Mouse (Mus musculus) hindbrain, embryonic 11.5 days (tissue): ENCODE data around the gene Rd3. TPM values are rescaled to one million over a fixed set of nuclear protein-coding genes. Genes with fewer than 3 reads are reported as not detected.

Source experiments
- ATAC-seq: fragments of 200-750 bp; cut with Nextera tagmentation; 2 replicates; pipeline ENCODE4 v1.8.0; 2017; ENCODE audit warnings: mild to moderate bottlenecking, moderate TSS enrichment, moderate library complexity; ENCODE audit not compliant: low FRiP score
- DNase-seq: peaks from one replicate; pipeline ENCODE4 v3.0.0-alpha.2; 2015; ENCODE audit warnings: low spot score
- H3K27ac ChIP-seq: fragments of 300-500 bp; sonication (generic); 2 replicates; pipeline ENCODE4 v1.5.1; 2014; ENCODE audit warnings: mild to moderate bottlenecking, low read depth, low read length
- H3K27me3 ChIP-seq: fragments of 300-500 bp; sonication (generic); 2 replicates; pipeline ENCODE4 v1.6.1; 2014; ENCODE audit warnings: mild to moderate bottlenecking, low read length, moderate library complexity, mixed read lengths; ENCODE audit not compliant: control insufficient read depth, insufficient read depth
- H3K36me3 ChIP-seq: fragments of 300-500 bp; sonication (generic); 2 replicates; pipeline ENCODE4 v1.6.1; 2014; ENCODE audit warnings: mild to moderate bottlenecking, low read length, moderate library complexity, mixed read lengths; ENCODE audit not compliant: control insufficient read depth, insufficient read depth
- H3K4me1 ChIP-seq: fragments of 300-500 bp; sonication (generic); replicated peaks from 2 replicates; pipeline ENCODE4 v1.6.1; 2014; ENCODE audit warnings: low read length, mixed read lengths; ENCODE audit not compliant: control insufficient read depth, insufficient read depth
- H3K4me2 ChIP-seq: fragments of 300-500 bp; sonication (generic); replicated peaks from 2 replicates; pipeline ENCODE4 v1.6.1; 2014; ENCODE audit warnings: mild to moderate bottlenecking, low read depth, low read length
- H3K4me3 ChIP-seq: fragments of 300-500 bp; sonication (generic); 2 replicates; pipeline ENCODE4 v1.5.1; 2014; ENCODE audit warnings: low read depth, low read length
- H3K9ac ChIP-seq: fragments of 300-500 bp; sonication (generic); 2 replicates; pipeline ENCODE4 v1.6.1; 2014; ENCODE audit warnings: low read depth, low read length
- H3K9me3 ChIP-seq: fragments of 300-500 bp; sonication (generic); 2 replicates; pipeline ENCODE4 v1.6.1; 2016; ENCODE audit warnings: low read length; ENCODE audit not compliant: control insufficient read depth
- WGBS: fragments of 180-500 bp; shearing (Covaris S2); extraction: QIAGEN DNeasy Blood & Tissue Kit; methylation state at CpG from one replicate; pipeline ENCODE4 v1.1.7; 2014; 5-methylcytosine and 5-hydroxymethylcytosine counted together
- polyA plus RNA-seq: library from polyadenylated mRNA; unstranded; fragments of >200 nt; fragmentation: Nextera tagmentation; extraction: Ambion mirVana; gene quantifications from 2 replicates; pipeline ENCODE4 v1.2.1, GENCODE M21; 2014

The Rd3 gene
- polyA plus RNA-seq, 1 experiment from 2014 or later = 3.8 TPM

GRCm38 (mm10) chr1:191945341-191945740 lies 31.8 kb upstream of the Rd3 start:
- ATAC-seq (no peak), DNase-seq (no peak)
- Histone ChIP-seq H3K9ac (no peak overlapping the region), H3K36me3 (no peaks in the 10 kb centered on the region), H3K27ac (no peak overlapping the region), H3K27me3 (no peaks in the 10 kb centered on the region), H3K4me2 (no peak overlapping the region), H3K9me3 (no peaks in the 10 kb centered on the region), H3K4me3 (no peak overlapping the region), H3K4me1 (no peaks in the 10 kb centered on the region)
- 93% methylated on average over 8 of the region's 8 CpGs for WGBS

GRCm38 (mm10) chr1:191945756-191946155 lies 31.4 kb upstream of the Rd3 start:
- Histone ChIP-seq H3K9me3 (no peaks in the 10 kb centered on the region), H3K27ac (no peak overlapping the region), H3K9ac (no peak overlapping the region), H3K4me1 (no peaks in the 10 kb centered on the region), H3K27me3 (no peaks in the 10 kb centered on the region), H3K4me2 (no peak overlapping the region), H3K36me3 (no peaks in the 10 kb centered on the region), H3K4me3 (no peak overlapping the region)
- no peak for DNase-seq
- WGBS = 87% methylated on average over 5 of the region's 5 CpGs
- ATAC-seq = no peak

- Histone ChIP-seq H3K4me3 (no peak overlapping the region), H3K4me1 (no peaks in the 10 kb centered on the region), H3K4me2 (no peak overlapping the region), H3K36me3 (no peaks in the 10 kb centered on the region), H3K9ac (no peak overlapping the region), H3K27ac (no peak overlapping the region), H3K27me3 (no peaks in the 10 kb centered on the region), H3K9me3 (no peaks in the 10 kb centered on the region)
- ATAC-seq (no peak), DNase-seq (no peak)
- 78% methylated on average over 7 of the region's 7 CpGs for WGBS
These were observed 30.9 kb upstream of the Rd3 start for GRCm38 (mm10) chr1:191946261-191946660.

- H3K4me1 ChIP-seq = no peaks in the 10 kb centered on the region
- no peak overlapping the region for H3K4me3 ChIP-seq
- ATAC-seq (no peak), DNase-seq (no peak)
- WGBS = 83% methylated on average over 2 of the region's 2 CpGs
- H3K9me3 ChIP-seq = no peaks in the 10 kb centered on the region
- H3K27me3 ChIP-seq = no peaks in the 10 kb centered on the region
- no peak overlapping the region for H3K4me2 ChIP-seq
- no peak overlapping the region for H3K9ac ChIP-seq
- no peak overlapping the region for H3K27ac ChIP-seq
- no peaks in the 10 kb centered on the region for H3K36me3 ChIP-seq
These were observed 30.3 kb upstream of the Rd3 start for GRCm38 (mm10) chr1:191946835-191947234.

GRCm38 (mm10) chr1:191947796-191948195 lies 29.4 kb upstream of the Rd3 start:
- 78% methylated on average over 8 of the region's 8 CpGs for WGBS
- H3K27me3 ChIP-seq = no peaks in the 10 kb centered on the region

GRCm38 (mm10) chr1:191948600-191948999 lies 28.6 kb upstream of the Rd3 start:
- H3K9ac ChIP-seq = no peak overlapping the region
- no peaks in the 10 kb centered on the region for H3K9me3 ChIP-seq
- H3K4me1 ChIP-seq = no peaks in the 10 kb centered on the region
- H3K36me3 ChIP-seq = no peaks in the 10 kb centered on the region
- no peak overlapping the region for H3K4me3 ChIP-seq
- no peak for DNase-seq
- H3K27me3 ChIP-seq = no peaks in the 10 kb centered on the region
- no peak for ATAC-seq
- no peak overlapping the region for H3K27ac ChIP-seq
- no peak overlapping the region for H3K4me2 ChIP-seq
- WGBS = 89% methylated on average over 8 of the region's 8 CpGs

More at GRCm38 (mm10) chr1:191947796-191948195, 29.4 kb upstream of the Rd3 start:
- H3K4me3 ChIP-seq = no peak overlapping the region
- H3K4me1 ChIP-seq = no peaks in the 10 kb centered on the region
- H3K36me3 ChIP-seq = no peaks in the 10 kb centered on the region
- H3K9ac ChIP-seq = no peak overlapping the region
- no peak for DNase-seq
- no peaks in the 10 kb centered on the region for H3K9me3 ChIP-seq
- H3K27ac ChIP-seq = no peak overlapping the region
- no peak overlapping the region for H3K4me2 ChIP-seq
- no peak for ATAC-seq

- Histone ChIP-seq H3K9ac (no peak overlapping the region), H3K4me3 (no peak overlapping the region), H3K27me3 (no peaks in the 10 kb centered on the region), H3K36me3 (no peaks in the 10 kb centered on the region), H3K27ac (no peak overlapping the region), H3K9me3 (no peaks in the 10 kb centered on the region), H3K4me2 (no peak overlapping the region), H3K4me1 (no peaks in the 10 kb centered on the region)
- WGBS = 62% methylated on average over 2 of the region's 2 CpGs
- DNase-seq = no peak
- no peak for ATAC-seq
These were observed 26.6 kb upstream of the Rd3 start for GRCm38 (mm10) chr1:191950611-191951010.

- no peak overlapping the region for H3K27ac ChIP-seq
- WGBS = 89% methylated on average over 11 of the region's 11 CpGs
- ATAC-seq = no peak
- H3K9me3 ChIP-seq = no peaks in the 10 kb centered on the region
- DNase-seq = no peak
- no peak overlapping the region for H3K9ac ChIP-seq
- no peak overlapping the region for H3K4me2 ChIP-seq
- H3K4me3 ChIP-seq = no peak overlapping the region
- no peaks in the 10 kb centered on the region for H3K27me3 ChIP-seq
- no peaks in the 10 kb centered on the region for H3K36me3 ChIP-seq
- H3K4me1 ChIP-seq = no peaks in the 10 kb centered on the region
These were observed 24.3 kb upstream of the Rd3 start for GRCm38 (mm10) chr1:191952733-191953335.

- 67% methylated on average over 3 of the region's 3 CpGs for WGBS
- DNase-seq = no peak
These were observed 22.1 kb upstream of the Rd3 start for GRCm38 (mm10) chr1:191955101-191955500.

More at GRCm38 (mm10) chr1:191955101-191955500, 22.1 kb upstream of the Rd3 start:
- Histone ChIP-seq H3K27me3 (no peaks in the 10 kb centered on the region), H3K9me3 (no peaks in the 10 kb centered on the region), H3K9ac (no peak overlapping the region), H3K4me2 (no peak overlapping the region), H3K4me3 (no peak overlapping the region), H3K27ac (no peak overlapping the region), H3K36me3 (no peaks in the 10 kb centered on the region), H3K4me1 (no peaks in the 10 kb centered on the region)
- no peak for ATAC-seq
